Mouse (Mus musculus): ENCODE data around the gene Mpeg1. TPM values are rescaled to one million over a fixed set of nuclear protein-coding genes. Genes with fewer than 3 reads are reported as not detected.
A peak's percentile ranks its signal among the peaks of the same experiment; 100 is the strongest.

Mpeg1 gene
- total and polyA plus RNA-seq, 3 experiments: 43.8 to 270 (median 68.0) TPM

DNA sequence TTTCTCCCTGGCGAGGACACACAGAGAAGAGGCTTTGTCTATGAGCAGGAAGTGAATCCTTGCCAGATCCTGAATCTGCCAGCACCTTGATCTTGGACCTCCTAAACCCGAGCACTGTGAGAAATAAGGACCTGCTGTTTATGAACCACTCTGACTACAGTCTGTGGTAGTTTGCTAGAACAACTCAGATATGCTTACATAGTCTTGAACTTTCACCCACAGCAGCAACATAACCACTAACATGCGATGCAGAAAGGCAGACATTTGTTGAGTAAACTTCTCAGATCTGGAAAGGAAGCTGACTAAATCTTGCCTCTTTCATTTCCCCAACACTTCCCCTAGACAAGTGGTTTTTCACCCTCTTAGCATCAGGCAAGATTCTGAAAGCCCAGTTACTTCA, 11.3 kb downstream of the Mpeg1 start:
- DNase-seq (ENCODE audit: extremely low read depth): peak; percentile 81
- Histone ChIP-seq H3K27ac (ENCODE audit: insufficient read depth, low read depth) (peak overlapping the region; percentile 80), H3K27me3 (replicated peaks) (no peaks in the 10 kb centered on the region), H3K9me3 (replicated peaks; ENCODE audit: low read length) (no peaks in the 10 kb centered on the region), H3K79me2 (replicated peaks; ENCODE audit: control insufficient read depth, extremely low read depth, insufficient read depth, poor library complexity, severe bottlenecking) (no peaks in the 10 kb centered on the region), H3K4me2 (ENCODE audit: insufficient read depth, low read depth, poor library complexity, severe bottlenecking) (peak overlapping the region; percentile 61; the same call in 1 of the 2 replicates), H3K4me3 (replicated peaks in 1 of 3; ENCODE audit: low read depth in 2 of 3, low read length in 2 of 3, poor library complexity in 1 of 3) (no peak overlapping the region), H3K9ac (ENCODE audit: insufficient read depth, low read depth) (peak overlapping the region; percentile 25; the same call in 1 of the 2 replicates), H3K36me3 (replicated peaks in 1 of 2; ENCODE audit: control insufficient read depth in 1 of 2, insufficient read depth in 1 of 2, low read length in 1 of 2) (peaks cover 22 to 76% of the 10 kb centered on the region in 2 experiments), H3K4me1 (ENCODE audit: control insufficient read depth in 1 of 2, insufficient read depth in 2 of 2) (peaks cover 39 to 98% of the 10 kb centered on the region in 2 experiments)
- in situ Hi-C loops (cut with MboI; ENCODE audit: low pct_ligation_motif_present, low pct_unique_long_range_greater_than_20kb, low sequenced_read_pairs): no loop called here
- TF ChIP-seq IRF4 (IDR thresholded peaks at IDR 0.05; ENCODE audit: low read depth, low read length) (peak; percentile 96), CTCF (conservative IDR thresholded peaks at IDR 0.05 in 1 of 2, IDR thresholded peaks at IDR 0.05 in 1 of 2; ENCODE audit: low read depth in 2 of 2, low read length in 2 of 2) (no peak), SMC3 (IDR thresholded peaks at IDR 0.05; ENCODE audit: low read depth, low read length) (no peak; the same call in 1 of the 2 replicates), KAT2A (IDR thresholded peaks at IDR 0.05; ENCODE audit: insufficient replicate concordance, low read length) (no peak), POLR2A (IDR thresholded peaks at IDR 0.05; ENCODE audit: low read depth, low read length) (no peak), USF2 (conservative IDR thresholded peaks at IDR 0.05; ENCODE audit: low read depth, low read length) (no peak), NELFE (IDR thresholded peaks at IDR 0.05; ENCODE audit: low read depth, low read length) (no peak), GABPA (IDR thresholded peaks at IDR 0.05; ENCODE audit: insufficient replicate concordance, low read depth, low read length) (no peak), SIN3A (IDR thresholded peaks at IDR 0.05; ENCODE audit: low read length) (peak; percentile 66; the same call in 1 of the 2 replicates), UBTF (IDR thresholded peaks at IDR 0.05; ENCODE audit: low read depth, low read length) (no peak), HCFC1 (IDR thresholded peaks at IDR 0.05; ENCODE audit: low read depth, low read length) (no peak), JUND (conservative IDR thresholded peaks at IDR 0.05; ENCODE audit: low read depth, low read length) (peak; percentile 90), PAX5 (IDR thresholded peaks at IDR 0.05; ENCODE audit: low read length) (no peak), CHD2 (IDR thresholded peaks at IDR 0.05; ENCODE audit: low read length) (peak; percentile 72), BHLHE40 (IDR thresholded peaks at IDR 0.05; ENCODE audit: low read depth, low read length) (peak; percentile 77), ZNF384 (IDR thresholded peaks at IDR 0.05; ENCODE audit: low read depth, low read length) (no peak), JUN (IDR thresholded peaks at IDR 0.05; ENCODE audit: insufficient read depth, low read depth, low read length) (peak; percentile 90), ZMIZ1 (IDR thresholded peaks at IDR 0.05; ENCODE audit: low read depth, low read length) (no peak), EP300 (IDR thresholded peaks at IDR 0.05; ENCODE audit: low read length) (peak; percentile 98), NRF1 (IDR thresholded peaks at IDR 0.05; ENCODE audit: low read depth, low read length) (no peak), RAD21 (IDR thresholded peaks at IDR 0.05; ENCODE audit: low read depth, low read length) (no peak), RCOR1 (conservative IDR thresholded peaks at IDR 0.05; ENCODE audit: low read depth, low read length) (0 out of 2 replicates have a peak, but pooled peaks have one; percentile 82), POLR2AphosphoS2 (IDR thresholded peaks at IDR 0.05; ENCODE audit: low read depth, low read length) (no peak), MAX (IDR thresholded peaks at IDR 0.05; ENCODE audit: low read length) (0 out of 2 replicates have a peak, but pooled peaks have one; percentile 44), ETS1 (conservative IDR thresholded peaks at IDR 0.05; ENCODE audit: low read depth, low read length) (peak; percentile 64; the same call in 1 of the 2 replicates), TBP (conservative IDR thresholded peaks at IDR 0.05; ENCODE audit: low read depth, low read length) (no peak), USF1 (IDR thresholded peaks at IDR 0.05; ENCODE audit: low read depth, low read length) (no peak), MXI1 (IDR thresholded peaks at IDR 0.05; ENCODE audit: low read depth, low read length) (peak; percentile 9; the same call in 1 of the 2 replicates), CHD1 (IDR thresholded peaks at IDR 0.05; ENCODE audit: low read depth, low read length) (peak; percentile 39; the same call in 1 of the 2 replicates), ELF1 (IDR thresholded peaks at IDR 0.05; ENCODE audit: low read depth, low read length) (0 out of 2 replicates have a peak, but pooled peaks have one; percentile 10), ZKSCAN1 (IDR thresholded peaks at IDR 0.05; ENCODE audit: borderline replicate concordance, low read depth, low read length) (no peak), ZC3H11A (IDR thresholded peaks at IDR 0.05; ENCODE audit: low read depth, low read length) (no peak), MEF2A (IDR thresholded peaks at IDR 0.05; ENCODE audit: borderline replicate concordance, low read depth, low read length) (peak; percentile 69; the same call in 1 of the 2 replicates), MAZ (IDR thresholded peaks at IDR 0.05; ENCODE audit: low read depth, low read length) (no peak), E2F4 (IDR thresholded peaks at IDR 0.05; ENCODE audit: insufficient replicate concordance, low read depth, low read length) (no peak), MAFK (IDR thresholded peaks at IDR 0.05; ENCODE audit: insufficient replicate concordance, low read length) (peak; percentile 71), MYC (IDR thresholded peaks at IDR 0.05; ENCODE audit: low read depth, low read length) (peak; percentile 45), TCF12 (IDR thresholded peaks at IDR 0.05; ENCODE audit: low read depth, low read length) (peak; percentile 82)
- dilution Hi-C loops (cut with MboI; ENCODE audit: extremely low pct_ligation_motif_present, extremely low pct_unique_long_range_greater_than_20kb, low sequenced_read_pairs): no loop called here
